Mouse (Mus musculus): ENCODE measurements around the gene Pigv. TPM values are rescaled to one million over a fixed set of nuclear protein-coding genes. Genes with fewer than 3 reads are reported as not detected.

Gene Pigv
- 15.0 and 18.4 TPM in 2 replicates for polyA plus RNA-seq (2016; fragmentation: Nextera tagmentation; extraction: Ambion mirVana)

DNA sequence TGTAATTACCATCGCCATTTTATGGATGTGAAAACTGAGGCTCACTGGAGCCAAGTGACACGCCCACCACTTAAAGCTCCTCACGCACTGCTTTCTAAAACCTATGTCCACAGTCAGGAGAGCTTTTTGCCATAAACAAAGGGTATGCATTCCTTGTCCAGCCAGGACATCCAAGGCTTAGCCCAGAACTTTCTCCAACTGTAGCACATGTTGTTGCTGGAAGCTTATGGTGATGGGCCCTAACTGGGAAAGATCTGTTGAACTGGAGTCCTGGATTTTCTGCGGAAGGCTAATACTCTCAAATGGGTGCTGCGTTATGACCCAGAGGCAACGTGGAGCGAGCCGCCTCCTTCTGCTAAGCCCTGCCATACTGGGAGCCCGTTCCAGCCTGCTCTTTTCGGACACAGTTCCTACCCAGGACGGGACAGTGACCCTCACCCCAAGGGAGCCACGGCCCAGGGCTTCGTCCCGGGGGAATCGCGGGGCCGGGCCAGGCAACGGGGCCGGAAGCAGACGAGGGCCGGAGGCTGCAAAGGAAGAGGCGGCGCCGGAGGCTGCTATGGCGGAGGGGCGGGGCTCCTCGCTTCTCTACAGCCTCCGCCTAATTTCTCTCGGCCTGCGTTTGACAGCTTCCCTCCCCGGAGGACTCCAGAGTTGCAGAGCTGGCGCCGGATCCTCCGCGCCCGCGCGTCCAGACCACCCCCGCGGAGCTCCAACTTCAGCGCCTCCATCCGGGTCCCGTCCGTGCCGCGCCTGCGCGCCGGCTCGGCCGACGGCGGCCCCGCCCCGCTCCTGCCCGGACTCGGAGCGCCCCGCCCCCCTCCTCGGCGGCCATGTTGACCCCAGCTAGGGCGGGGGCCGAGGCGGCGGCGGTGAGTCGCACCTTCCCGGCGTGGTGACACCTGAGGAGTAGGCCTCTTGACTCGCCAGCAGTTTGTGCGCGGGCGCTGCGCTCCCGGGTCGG is at the start of gene Pigv:
Gene Pigv (minus strand): TSS at position 767 of the 964 bp plus-strand sequence.
- under 1% methylated on average over 75 of the region's 76 CpGs for WGBS
- H3K36me3 ChIP-seq: peaks cover 10% of the 10 kb centered on the region; the same call in 1 of the 2 replicates
- peak within 1 kb of the TSS; percentile 99 for H3K27ac ChIP-seq (ENCODE audit: poor library complexity, severe bottlenecking)
- H3K4me1 ChIP-seq (replicated peaks): peaks cover 56% of the 10 kb centered on the region
- no peaks in the 10 kb centered on the region for H3K9me3 ChIP-seq (replicated peaks)
- ATAC-seq (ENCODE audit: insufficient number of reproducible peaks, low FRiP score): peak; percentile 94
- peak within 1 kb of the TSS; percentile 86 for H3K4me2 ChIP-seq
- H3K9ac ChIP-seq: peak within 1 kb of the TSS; percentile 94
- peak within 1 kb of the TSS; percentile 80 for H3K4me3 ChIP-seq
- H3K27me3 ChIP-seq (replicated peaks): no peaks in the 10 kb centered on the region

- 83% methylated on average over 3 of the region's 3 CpGs for WGBS
- Histone ChIP-seq H3K27ac (ENCODE audit: poor library complexity, severe bottlenecking) (no peak overlapping the region), H3K9ac (no peak overlapping the region), H3K4me3 (no peak overlapping the region), H3K27me3 (replicated peaks) (no peaks in the 10 kb centered on the region), H3K36me3 (peaks cover 80% of the 10 kb centered on the region), H3K9me3 (replicated peaks) (no peaks in the 10 kb centered on the region), H3K4me1 (replicated peaks) (peaks cover 16% of the 10 kb centered on the region), H3K4me2 (no peak overlapping the region)
- no peak for ATAC-seq (ENCODE audit: insufficient number of reproducible peaks, low FRiP score)
Observed at GRCm38 (mm10) chr4:133719791-133720190, 47.3 kb upstream of the Pigv start.

GRCm38 (mm10) chr4:133712755-133713154 is 40.3 kb upstream of the Pigv start:
- Histone ChIP-seq H3K4me3 (no peak overlapping the region), H3K9ac (no peak overlapping the region), H3K9me3 (replicated peaks) (no peaks in the 10 kb centered on the region), H3K4me1 (replicated peaks) (peaks cover 38% of the 10 kb centered on the region), H3K27ac (ENCODE audit: poor library complexity, severe bottlenecking) (no peak overlapping the region), H3K27me3 (replicated peaks) (no peaks in the 10 kb centered on the region), H3K36me3 (peaks cover 68% of the 10 kb centered on the region), H3K4me2 (no peak overlapping the region)
- 86% methylated on average over 5 of the region's 5 CpGs for WGBS
- ATAC-seq (ENCODE audit: insufficient number of reproducible peaks, low FRiP score): no peak

GRCm38 (mm10) chr4:133711307-133712076 is 39.0 kb upstream of the Pigv start:
- ATAC-seq (ENCODE audit: insufficient number of reproducible peaks, low FRiP score): no peak
- WGBS: 89% methylated on average over 6 of the region's 6 CpGs

DNA sequence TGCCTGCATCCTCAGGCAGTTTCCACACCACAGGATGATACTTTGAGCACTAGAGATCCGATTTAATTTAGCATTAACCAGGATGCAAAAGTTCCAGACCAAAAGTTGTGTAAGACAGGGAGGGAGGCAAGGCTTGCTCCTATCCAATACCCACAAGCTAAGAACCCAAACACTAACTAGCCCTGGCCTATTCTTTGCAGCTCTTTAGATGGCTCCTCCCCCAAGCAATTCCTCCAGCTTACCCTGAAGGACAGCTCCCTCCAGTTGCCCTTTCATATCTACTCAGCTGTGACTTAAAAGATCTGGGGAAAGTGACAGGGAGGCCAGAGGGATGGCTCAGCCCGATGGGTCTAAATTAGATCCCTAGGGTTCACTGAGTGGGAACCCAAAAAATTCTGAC is 36.9 kb upstream of the Pigv start:
- Histone ChIP-seq H3K9ac (no peak overlapping the region), H3K4me2 (no peak overlapping the region), H3K4me3 (no peak overlapping the region), H3K9me3 (replicated peaks) (no peaks in the 10 kb centered on the region), H3K4me1 (replicated peaks) (peaks cover 72% of the 10 kb centered on the region), H3K27me3 (replicated peaks) (no peaks in the 10 kb centered on the region), H3K36me3 (peaks cover 43% of the 10 kb centered on the region), H3K27ac (ENCODE audit: poor library complexity, severe bottlenecking) (no peak overlapping the region; the same call in 1 of the 2 replicates)
- no peak for ATAC-seq (ENCODE audit: insufficient number of reproducible peaks, low FRiP score)
- WGBS: 54% methylated on average over 2 of the region's 2 CpGs

More at GRCm38 (mm10) chr4:133711307-133712076, 39.0 kb upstream of the Pigv start:
- Histone ChIP-seq H3K27me3 (replicated peaks) (no peaks in the 10 kb centered on the region), H3K4me2 (no peak overlapping the region), H3K27ac (ENCODE audit: poor library complexity, severe bottlenecking) (no peak overlapping the region), H3K9ac (no peak overlapping the region), H3K4me1 (replicated peaks) (peaks cover 51% of the 10 kb centered on the region), H3K9me3 (replicated peaks) (no peaks in the 10 kb centered on the region), H3K4me3 (no peak overlapping the region), H3K36me3 (peaks cover 59% of the 10 kb centered on the region)

DNA sequence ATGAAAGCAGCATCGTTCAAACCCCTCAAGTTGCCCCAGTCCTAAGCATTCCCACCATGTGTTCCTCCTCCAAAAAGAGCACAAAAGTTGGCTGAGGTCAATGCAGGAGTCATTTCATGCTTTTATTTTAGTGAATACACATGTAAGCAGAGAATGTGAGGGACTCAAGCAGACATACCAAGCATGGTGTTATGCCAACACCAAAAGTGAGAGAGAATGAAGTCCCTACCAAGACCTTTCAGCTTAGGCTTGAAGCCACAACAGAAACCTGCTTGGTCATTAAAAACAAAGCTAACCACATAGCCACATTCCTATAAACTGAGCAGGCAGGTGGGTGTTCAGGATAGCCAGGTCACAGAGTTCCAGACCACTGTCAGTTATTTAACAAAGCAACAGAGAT is 35.0 kb upstream of the Pigv start:
- no peak for ATAC-seq (ENCODE audit: insufficient number of reproducible peaks, low FRiP score)
- Histone ChIP-seq H3K9me3 (replicated peaks) (no peaks in the 10 kb centered on the region), H3K4me2 (peak overlapping the region; percentile 39), H3K36me3 (peaks cover 34% of the 10 kb centered on the region), H3K4me3 (no peak overlapping the region), H3K4me1 (replicated peaks) (peaks cover 90% of the 10 kb centered on the region), H3K9ac (0 out of 2 replicates have a peak overlapping the region, but pooled peaks have one; percentile 32), H3K27ac (ENCODE audit: poor library complexity, severe bottlenecking) (peak overlapping the region; percentile 78), H3K27me3 (replicated peaks) (no peaks in the 10 kb centered on the region)
- 57% methylated on average over 1 of the region's 1 CpGs for WGBS

GRCm38 (mm10) chr4:133706956-133707355 is 34.5 kb upstream of the Pigv start:
- peak overlapping the region; percentile 39 for H3K4me2 ChIP-seq
- H3K27me3 ChIP-seq (replicated peaks): no peaks in the 10 kb centered on the region
- ATAC-seq (ENCODE audit: insufficient number of reproducible peaks, low FRiP score): peak; percentile 81
- peak overlapping the region; percentile 35; the same call in 1 of the 2 replicates for H3K9ac ChIP-seq
- WGBS: 9% methylated on average over 8 of the region's 8 CpGs
- H3K27ac ChIP-seq (ENCODE audit: poor library complexity, severe bottlenecking): peak overlapping the region; percentile 78
- H3K4me3 ChIP-seq: no peak overlapping the region
- peaks cover 90% of the 10 kb centered on the region for H3K4me1 ChIP-seq (replicated peaks)
- peaks cover 34% of the 10 kb centered on the region for H3K36me3 ChIP-seq
- H3K9me3 ChIP-seq (replicated peaks): no peaks in the 10 kb centered on the region

GRCm38 (mm10) chr4:133705062-133705461 is 32.6 kb upstream of the Pigv start:
- 72% methylated on average over 4 of the region's 4 CpGs for WGBS
- Histone ChIP-seq H3K27ac (ENCODE audit: poor library complexity, severe bottlenecking) (0 out of 2 replicates have a peak overlapping the region, but pooled peaks have one; percentile 4), H3K4me3 (no peak overlapping the region), H3K4me2 (no peak overlapping the region), H3K9me3 (replicated peaks) (no peaks in the 10 kb centered on the region), H3K9ac (no peak overlapping the region), H3K36me3 (peaks cover 26% of the 10 kb centered on the region), H3K4me1 (replicated peaks) (peaks cover 95% of the 10 kb centered on the region), H3K27me3 (replicated peaks) (no peaks in the 10 kb centered on the region)
- ATAC-seq (ENCODE audit: insufficient number of reproducible peaks, low FRiP score): no peak

DNA sequence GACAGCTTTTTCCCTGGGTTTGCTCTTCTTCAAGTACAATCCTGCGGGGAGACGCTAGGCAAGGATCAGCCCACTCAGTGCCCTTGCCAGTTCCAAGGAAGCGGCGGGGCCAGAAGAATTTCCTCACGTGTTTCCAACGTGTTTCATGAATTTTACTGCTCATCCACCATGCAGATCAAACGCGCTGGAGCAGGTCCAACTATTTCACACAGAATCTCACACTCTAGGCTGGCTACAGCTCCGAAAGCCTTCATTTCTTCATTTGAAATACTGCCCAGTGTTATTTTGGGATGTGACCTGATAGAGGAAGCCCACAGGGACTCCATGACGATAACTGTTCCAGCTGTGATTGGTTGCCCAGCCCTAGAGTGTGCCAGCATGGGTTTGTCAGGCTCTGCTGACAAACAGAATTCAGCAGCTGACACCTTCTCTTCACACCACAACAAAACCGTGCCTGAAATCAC is 28.5 kb upstream of the Pigv start:
- peak; percentile 85 for ATAC-seq (ENCODE audit: insufficient number of reproducible peaks, low FRiP score)
- Histone ChIP-seq H3K4me3 (peak overlapping the region; percentile 2; the same call in 1 of the 2 replicates), H3K36me3 (peaks cover 55% of the 10 kb centered on the region), H3K27me3 (replicated peaks) (no peaks in the 10 kb centered on the region), H3K27ac (ENCODE audit: poor library complexity, severe bottlenecking) (peak overlapping the region; percentile 86), H3K4me1 (replicated peaks) (peaks cover 70% of the 10 kb centered on the region), H3K4me2 (peak overlapping the region; percentile 51), H3K9ac (no peak overlapping the region), H3K9me3 (replicated peaks) (no peaks in the 10 kb centered on the region)
- 38% methylated on average over 11 of the region's 11 CpGs for WGBS

DNA sequence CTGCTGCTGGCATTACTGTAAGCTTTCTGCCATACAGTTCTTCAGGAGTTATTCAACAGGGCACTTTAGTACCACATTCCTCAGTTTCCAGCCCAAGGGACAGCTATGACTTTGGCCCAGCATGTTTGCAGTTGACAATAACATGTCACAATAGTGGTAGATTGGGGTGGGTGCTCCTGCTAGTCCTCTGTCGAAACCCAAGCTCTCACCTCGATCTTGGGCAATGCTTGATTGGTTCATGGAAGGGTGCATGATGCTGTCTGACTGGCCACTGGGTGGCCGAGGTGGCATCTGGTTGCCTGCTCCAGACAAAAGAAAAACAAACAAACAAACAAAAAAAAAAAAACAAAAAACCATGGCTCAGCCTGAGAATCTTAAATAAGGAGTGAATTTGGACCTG is 22.9 kb upstream of the Pigv start:
- no peak for ATAC-seq (ENCODE audit: insufficient number of reproducible peaks, low FRiP score)
- Histone ChIP-seq H3K9me3 (replicated peaks) (no peaks in the 10 kb centered on the region), H3K4me3 (no peak overlapping the region), H3K4me2 (no peak overlapping the region), H3K4me1 (replicated peaks) (peaks cover 33% of the 10 kb centered on the region), H3K36me3 (peaks cover 95% of the 10 kb centered on the region), H3K27ac (ENCODE audit: poor library complexity, severe bottlenecking) (no peak overlapping the region), H3K9ac (no peak overlapping the region), H3K27me3 (replicated peaks) (no peaks in the 10 kb centered on the region)
- 82% methylated on average over 3 of the region's 3 CpGs for WGBS

DNA sequence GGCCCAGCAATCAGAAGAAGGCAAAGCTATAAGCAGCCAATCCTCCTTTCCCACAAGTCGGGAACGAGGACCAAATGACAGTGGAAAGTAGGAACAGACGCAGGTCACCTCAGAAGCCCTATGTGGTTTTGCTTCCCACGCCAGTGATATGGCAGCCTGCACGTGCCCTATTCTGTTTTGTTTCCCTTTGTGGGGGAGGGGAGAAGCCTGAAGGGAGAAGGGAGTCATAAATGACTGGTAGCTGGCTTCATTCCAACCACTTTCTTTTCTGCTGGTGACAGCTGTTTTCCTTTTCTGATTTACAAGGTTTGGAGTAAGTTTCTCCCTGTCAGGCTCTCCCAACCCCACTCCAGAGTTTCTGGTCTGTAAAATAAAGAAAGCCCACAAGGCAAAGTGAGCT is 17.8 kb upstream of the Pigv start:
- WGBS: 33% methylated on average over 5 of the region's 5 CpGs
- no peak for ATAC-seq (ENCODE audit: insufficient number of reproducible peaks, low FRiP score)
- Histone ChIP-seq H3K9ac (no peak overlapping the region), H3K4me3 (no peak overlapping the region), H3K27me3 (replicated peaks) (no peaks in the 10 kb centered on the region), H3K36me3 (peaks cover 99% of the 10 kb centered on the region), H3K9me3 (replicated peaks) (no peaks in the 10 kb centered on the region), H3K27ac (ENCODE audit: poor library complexity, severe bottlenecking) (peak overlapping the region; percentile 41), H3K4me2 (no peak overlapping the region), H3K4me1 (replicated peaks) (peaks cover 47% of the 10 kb centered on the region)
